Mouse (Mus musculus) embryo, embryonic 10 days (tissue): Measurements from ENCODE around the gene Pbxip1.

Source experiments
- DNase-seq: peaks from one replicate; pipeline ENCODE4 v3.0.0-alpha.2; 2015; ENCODE audit warnings: low spot score

Pbxip1 gene

DNA sequence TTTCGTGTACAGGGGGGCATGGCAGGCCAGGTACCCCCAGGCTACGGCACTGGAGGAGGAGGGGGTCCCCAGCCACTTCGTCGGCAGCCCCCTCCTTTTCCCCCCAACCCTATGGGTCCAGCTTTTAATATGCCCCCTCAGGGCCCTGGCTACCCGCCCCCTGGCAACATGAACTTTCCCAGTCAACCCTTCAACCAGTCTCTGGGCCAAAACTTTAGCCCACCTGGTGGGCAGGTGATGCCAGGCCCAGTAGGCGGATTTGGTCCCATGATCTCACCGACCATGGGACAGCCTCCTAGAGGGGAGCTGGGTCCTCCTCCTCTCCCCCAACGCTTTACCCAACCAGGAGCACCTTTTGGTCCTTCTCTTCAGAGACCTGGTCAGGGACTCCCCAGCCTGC lies 3.9 kb upstream of the Pbxip1 start:
- no peak for DNase-seq

DNA sequence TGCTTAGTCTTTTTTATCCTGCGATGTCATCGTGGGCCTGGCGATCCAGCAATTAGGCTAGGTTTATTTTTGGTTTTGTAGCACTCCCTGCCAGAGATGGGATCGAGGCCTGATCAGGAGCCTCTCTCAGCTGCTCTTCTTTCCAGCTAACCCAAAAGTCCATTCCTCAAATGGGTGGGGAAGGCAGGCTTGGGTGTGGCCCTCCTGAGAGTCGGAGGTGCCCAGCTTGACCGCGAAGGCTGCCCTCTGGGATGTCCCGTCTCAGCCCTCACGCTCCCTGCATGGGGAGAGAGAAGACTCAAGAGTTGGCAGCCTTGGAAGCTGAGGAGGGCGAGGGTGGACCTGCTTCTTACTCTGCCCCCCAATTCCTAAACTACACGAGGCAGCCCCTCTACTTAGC lies 2.0 kb upstream of the Pbxip1 start:
- DNase-seq = no peak

DNA sequence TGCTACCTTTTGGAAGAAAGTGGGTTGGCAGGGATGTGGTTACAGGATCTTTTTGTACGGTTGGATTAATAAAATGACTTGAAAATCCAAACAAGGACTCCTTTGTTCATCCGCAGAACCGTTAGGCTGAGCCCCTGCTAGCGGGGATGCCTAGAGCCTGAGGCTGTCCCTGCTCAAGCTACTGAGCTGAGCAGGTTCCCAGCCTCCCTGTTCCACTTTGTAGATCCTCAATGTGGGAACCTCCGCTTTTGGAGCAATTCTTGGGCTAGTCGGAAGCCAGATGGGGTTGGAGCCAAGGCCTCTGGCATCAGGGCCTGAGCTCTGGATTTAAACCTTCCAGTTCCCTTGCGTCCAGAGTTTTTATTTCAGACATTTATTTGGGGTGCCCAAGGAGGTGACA lies 1.5 kb upstream of the Pbxip1 start:
- DNase-seq = no peak

DNA sequence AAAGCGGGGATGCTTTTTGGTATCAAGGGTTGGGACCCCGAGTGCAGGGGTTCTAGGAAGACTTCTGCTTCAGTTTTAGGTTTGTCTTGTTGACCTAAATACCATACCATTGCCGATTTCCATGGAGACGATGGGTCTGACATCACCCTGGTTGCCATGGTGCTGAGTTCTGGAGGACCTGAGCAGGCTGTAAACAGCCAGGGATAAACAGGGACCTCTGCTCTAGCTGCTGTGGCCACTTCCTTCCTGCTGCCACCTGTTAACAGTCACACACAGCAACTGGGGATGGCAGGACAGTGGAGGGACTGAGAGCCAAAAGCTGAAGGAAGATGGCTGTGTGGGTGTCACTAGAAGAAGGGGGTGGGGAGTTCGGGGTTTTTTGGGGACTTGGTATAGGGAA lies 763 bp downstream of the Pbxip1 start:
- DNase-seq = peak; percentile 69

DNA sequence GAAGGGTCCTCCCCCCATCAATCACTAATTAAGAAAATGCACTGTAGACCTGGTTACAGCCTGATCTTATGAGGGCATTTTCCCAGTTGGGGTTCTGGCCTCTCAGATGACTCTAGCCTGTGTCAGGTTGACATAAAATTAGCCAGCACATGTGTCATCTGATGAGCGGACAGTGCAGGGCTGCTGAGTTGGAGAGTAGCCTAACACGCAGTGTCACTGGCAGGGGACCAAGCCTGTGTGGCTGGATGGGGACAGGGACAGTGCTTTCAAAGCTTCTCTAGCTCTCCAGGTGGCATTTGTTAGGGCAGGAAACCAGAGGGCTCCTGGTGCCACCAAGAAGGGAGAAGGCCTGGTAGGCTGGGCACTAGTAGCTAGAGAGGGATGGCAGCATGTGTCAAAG lies 4.2 kb downstream of the Pbxip1 start:
- no peak for DNase-seq

DNA sequence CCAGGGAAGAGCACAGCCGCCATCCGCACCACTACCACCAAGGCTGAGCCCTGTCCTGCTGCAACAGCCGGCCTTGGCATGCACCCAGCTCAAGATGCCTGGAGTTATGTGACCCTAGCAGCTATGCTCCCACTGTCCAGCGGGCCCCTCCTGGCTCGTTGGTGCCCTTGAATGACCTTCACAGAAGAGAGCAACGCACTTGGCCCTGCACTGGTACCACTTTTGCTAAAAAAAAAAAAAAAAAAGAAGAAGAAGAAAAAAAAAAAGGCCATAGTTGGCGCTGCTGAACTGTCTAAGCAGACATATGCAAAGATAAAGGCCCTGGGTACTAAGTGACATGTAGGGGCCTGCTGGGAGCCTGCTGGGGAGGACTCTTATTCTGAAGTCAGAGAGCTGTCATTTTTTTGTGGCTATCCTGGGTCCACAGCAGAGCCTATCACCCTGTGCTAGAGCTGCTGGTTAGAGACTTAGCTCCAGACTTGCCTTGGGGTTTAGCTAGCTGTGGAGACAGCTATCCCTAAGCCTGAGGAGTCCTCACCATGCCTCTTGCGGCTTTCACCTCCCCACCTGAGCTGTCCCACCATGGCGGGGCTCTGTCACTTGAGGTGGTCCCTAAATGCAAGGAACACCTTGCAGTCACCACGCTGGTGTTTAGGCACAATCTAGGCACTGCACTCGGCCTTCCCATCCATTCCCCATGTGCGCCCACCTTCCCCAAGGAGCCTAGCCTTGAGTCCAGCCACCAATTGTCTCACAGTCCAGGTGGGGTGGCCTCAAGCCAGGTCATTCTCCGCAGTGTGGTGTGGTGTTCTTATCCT lies 12.4 kb downstream of the Pbxip1 start:
- DNase-seq = no peak

DNA sequence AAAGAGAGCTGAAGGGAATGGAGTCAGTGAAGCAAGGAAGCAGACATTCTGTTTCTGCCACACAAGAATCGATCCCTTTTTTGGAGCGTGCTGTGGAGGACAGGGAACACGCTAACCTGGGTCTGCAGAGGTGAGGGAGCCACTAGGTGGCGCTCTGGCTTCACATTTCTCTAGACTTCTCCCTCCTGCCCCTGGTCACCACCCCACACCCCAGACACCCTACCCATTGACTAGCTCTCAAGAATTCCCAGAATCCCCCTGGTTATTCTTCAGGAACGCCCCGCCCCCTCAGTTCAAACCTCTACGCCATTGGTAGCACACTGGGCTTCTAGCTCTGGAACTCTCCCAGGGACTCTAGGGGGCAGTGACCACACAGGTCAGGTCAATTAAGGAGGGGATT lies 13.0 kb downstream of the Pbxip1 start:
- peak; percentile 74 for DNase-seq

DNA sequence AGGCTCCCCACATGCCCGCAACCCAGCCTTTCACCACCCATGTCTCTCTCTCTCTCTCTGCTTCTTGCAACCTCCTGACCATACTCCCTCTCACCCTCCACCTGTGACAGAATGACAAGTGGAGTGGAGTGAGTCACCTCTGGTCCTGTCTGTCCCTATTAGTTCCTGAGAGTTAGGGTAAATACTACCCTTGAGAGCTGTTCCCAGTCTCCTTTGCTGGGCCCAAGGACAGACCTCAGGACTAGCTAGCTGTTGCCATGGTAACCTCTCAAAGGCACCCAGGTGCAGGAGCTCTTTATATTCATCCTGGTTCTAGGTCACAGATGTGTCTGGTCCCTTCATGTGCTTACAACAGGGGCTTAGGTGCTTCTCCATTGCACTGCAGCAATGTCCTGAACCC lies 15.4 kb downstream of the Pbxip1 start:
- no peak for DNase-seq

DNA sequence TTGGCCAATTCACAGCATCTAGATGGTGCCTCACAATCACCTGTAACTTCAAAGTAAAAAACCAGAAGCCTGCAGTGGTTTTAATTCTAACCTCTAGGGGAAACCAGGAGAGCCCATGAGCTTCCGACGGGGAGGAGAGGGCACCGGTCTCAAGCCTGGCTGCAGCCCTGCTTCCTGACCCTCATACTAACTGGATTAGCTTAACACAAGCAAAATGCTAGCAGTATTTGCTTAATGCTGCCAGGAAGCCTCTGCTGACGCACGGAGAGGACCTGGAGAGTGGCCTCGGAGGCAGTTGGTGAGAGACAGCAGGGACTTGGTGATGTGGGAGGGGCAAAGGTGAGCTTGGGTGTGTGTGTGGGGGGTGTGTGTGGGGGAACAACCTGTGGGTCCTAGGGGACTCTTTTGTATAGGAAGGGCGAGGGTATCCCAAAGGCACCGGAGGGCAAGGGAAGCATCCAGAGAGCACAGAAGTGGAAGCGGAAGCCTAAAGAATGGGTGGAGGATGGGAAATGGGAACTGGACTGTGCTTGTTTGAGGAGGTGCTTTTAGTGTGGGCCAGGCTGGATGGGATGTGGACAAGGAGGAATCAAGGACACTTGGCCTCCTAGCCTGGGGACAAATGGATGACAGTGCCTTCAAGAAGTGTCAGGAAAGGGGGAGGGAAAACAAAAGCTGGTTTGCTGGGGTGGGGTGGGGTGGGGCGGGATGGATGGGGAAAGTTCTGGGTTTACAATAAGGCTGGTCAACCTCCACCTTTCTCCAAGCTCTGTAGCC lies 18.1 kb downstream of the Pbxip1 start, which contains the start of gene Pmvk:
Gene Pmvk, plus strand, starts transcription at position 141 of the 777 bp plus-strand sequence.
- DNase-seq = no peak

DNA sequence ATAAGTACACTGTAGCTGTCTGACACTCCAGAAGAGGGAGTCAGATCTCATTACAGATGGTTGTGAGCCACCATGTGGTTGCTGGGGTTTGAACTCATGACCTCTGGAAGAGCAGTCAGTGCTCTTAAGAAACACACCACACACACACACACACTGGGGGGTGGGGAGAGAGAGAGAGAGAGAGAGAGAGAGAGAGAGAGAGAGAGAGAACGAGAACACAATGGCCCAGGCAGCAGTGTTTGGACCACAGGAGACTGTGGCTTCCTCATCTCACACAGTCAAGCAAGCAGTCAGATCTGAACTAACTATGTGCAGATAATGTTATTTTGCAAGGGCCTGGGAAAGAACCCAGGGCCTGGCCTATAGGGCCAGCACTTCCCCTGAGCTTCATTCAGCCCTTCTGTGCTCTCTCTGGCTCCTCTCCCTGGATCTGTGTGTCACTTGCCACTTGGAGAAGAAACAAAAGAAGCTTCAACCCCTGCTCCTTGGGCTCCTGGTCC lies 19.3 kb downstream of the Pbxip1 start:
- no peak for DNase-seq

DNA sequence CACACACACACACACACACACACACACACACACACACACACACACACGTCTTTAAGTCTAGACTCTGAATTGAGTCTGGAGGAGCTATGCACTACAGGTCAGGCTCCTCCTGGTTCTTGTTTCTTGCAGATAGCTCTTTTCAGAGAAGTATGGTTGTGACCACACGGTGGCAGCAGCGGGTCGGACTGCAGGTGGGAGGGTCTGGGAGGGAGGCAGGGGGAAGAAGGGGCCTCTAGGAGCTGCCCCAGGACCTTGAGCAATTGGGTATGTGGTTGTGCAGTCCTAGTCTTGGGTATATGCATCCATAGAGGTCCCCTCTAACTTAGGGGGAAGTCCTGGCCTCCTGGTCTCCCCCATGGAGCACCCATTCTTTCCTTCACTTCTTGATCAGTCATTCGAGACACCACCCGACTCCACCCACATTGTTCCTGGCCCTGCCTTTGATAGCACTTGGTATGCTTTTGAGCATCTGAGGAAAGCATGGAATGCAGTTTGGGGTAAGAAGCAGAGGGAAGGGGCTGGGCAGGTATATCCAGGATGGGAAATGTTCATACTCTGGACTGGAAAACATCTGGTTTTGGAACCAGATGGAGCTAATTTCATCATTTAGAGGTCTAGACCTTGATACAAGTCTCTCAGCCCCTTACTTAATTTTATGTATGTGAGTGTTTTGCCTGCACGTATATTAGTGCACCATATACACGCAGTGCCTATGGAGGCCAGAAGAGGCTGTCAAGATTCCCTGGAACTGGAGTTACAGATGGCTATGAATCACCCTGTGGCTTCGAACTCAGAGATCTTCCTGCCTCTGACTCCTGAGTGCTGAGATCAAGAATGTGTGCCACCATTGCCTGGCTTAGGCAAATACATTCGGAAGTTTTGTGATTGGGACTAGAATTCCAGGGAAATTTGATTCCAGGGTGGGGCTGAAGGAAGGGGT lies 20.5 kb downstream of the Pbxip1 start:
- DNase-seq = peak; percentile 91

DNA sequence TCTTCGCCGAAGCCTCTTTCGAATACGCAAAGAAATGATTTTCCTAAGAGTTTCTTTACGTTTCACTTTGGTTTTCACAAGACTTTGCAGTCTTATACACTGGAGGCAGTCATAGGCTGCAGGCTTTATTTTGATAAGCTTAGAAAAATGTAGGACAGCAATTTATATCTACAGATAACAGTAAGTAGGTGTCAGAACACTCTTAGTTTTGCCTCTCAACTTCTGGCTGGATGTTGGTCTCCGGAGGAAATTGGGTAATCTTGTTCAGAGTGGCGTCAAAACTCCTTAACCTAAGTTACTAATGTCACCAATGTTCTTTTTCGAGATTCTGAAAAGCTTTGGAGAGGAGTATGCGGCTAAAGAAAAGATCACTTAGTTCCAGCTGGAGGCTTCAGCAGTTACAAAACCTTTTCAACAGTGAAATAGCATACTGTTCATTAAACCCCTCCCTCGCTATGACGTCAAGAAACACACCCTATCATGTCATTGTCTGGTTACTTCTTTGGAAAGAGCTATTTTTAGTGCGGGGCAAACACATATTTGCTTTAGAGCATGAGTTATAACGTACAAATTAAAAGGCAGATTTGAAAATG lies 22.0 kb downstream of the Pbxip1 start:
- no peak for DNase-seq

DNA sequence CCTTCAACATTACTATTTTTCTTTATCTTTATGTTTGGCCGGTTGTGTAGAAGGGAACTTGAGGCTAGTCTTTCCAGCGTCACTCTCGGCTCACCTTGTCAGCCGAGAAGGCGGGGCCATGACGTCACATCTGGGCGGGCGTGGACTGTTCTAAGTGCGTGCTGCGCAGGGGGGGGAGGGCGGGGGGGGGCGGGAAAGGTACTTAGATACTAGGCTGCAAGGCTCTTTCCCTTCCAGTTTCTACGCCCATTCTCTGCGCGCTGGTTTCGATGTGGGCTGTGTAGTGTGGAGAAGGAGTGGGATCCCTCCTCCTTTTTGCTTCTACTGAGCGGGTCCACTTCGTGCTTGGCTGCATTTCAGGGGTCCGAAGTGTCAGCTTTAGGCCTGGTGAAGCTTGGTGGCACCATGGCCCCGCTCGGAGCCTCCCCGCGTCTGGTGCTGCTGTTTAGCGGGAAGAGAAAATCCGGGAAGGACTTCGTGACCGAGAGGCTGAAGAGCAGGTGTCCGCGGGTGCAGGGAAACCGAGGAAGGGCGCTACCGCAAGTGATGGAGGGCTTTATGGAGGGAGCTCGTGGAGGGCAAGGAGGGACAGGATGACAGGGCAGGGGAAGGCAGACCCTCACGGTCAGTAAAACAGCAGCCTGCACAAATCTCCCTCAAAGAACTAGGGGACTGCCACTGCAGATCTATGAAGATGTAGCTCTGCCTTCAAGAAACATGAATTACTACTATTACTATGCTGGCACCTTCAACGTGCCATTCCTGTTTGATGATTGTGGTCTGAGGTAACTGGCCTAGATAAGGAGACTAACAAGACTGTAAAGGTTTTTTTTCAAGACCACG lies 22.7 kb downstream of the Pbxip1 start:
- peak; percentile 97 for DNase-seq

DNA sequence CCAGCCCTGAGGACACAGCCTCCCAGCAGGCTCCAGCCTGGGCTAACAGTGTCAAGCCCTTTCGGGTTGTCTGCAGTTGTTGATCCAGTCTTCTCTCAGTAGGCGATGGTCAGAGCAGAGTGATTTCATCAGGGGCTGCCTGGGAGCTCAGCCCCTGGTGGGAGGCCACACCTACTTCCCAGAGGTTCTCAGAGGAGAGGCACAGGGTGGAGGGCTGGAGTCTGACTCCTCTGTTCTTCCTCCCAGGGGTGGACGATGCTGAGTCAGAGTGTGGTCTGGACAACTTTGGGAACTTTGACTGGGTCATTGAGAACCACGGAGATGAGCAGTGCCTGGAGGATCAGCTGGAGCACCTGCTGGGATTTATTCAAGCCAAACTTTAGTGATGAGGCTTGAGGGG lies 31.8 kb downstream of the Pbxip1 start:
- no peak for DNase-seq

DNA sequence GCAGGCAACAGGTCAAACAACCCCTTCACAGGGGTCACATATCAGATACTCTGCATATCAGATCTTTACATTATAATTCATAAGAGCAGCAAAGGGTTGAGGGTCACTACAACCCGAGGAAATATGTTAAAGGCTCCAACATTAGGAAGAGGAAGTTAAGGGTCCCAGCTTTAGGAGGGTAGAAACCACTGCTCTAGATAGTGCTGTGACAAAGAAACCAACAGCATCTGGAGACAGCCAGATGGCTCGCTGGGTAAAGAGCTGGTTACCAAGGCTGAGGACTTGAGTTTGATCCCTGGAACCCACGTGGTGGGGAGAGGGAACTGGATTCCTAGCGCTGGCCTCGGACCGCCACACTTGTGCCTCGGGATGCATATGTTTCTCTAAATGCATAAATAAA lies 35.8 kb downstream of the Pbxip1 start:
- DNase-seq = no peak

DNA sequence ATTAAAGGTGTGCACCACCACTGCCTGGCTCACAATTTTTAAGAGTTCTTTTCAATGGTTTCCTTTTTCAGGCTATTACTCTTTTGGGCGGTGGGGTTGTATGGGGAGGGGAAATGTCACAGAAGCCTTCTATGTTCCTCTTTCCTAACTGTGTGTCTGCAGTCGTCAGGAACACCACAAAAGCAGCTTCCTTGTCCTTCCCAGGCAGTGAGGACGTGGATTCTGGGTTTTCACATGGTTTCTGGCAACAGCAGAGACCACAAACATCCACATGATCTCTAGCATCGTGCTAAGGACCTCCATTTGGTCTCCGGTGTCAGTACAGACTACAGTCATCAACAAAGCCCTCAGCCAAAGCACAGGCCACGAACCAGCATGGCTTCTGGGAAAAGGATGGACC lies 37.3 kb downstream of the Pbxip1 start:
- DNase-seq = no peak

DNA sequence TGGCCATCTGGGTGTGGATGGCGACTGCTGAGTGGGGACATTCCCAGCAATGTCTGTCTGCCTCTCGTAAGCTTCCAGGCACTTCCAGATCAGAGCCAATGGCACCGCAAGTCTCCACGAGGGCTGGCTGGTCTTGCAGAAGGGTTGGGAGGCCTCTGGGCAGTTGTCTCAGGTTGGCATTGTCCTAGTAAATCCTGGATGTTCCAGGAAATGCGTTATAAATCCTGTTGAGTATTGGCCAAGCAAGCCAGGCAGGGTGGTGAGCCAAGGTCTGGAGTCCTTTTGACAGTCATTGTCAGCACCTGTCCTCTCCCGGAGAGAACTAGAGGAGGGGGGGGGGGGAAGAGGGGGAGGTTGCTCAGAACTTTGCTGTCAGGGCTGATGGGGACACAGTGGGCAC lies 42.5 kb downstream of the Pbxip1 start:
- no peak for DNase-seq

DNA sequence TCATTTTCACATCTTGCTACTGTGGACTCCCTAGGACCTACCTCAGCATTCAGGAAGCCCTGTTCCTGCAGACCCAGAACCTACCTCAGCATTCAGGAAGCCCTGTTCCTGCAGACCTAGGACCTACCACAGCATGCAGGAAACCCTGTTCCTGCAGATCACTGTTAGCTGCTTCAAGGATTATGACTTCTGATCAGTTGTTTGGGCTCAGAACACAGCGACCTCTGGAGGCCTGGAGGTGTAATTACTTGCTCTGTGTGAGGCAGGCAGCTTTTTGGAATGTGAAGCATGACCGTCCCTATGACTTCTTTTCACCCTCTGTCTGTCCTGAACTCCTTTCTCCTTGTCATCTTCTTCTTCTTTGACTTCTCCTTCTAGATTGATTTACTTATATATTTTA lies 45.0 kb downstream of the Pbxip1 start:
- peak; percentile 47 for DNase-seq

DNA sequence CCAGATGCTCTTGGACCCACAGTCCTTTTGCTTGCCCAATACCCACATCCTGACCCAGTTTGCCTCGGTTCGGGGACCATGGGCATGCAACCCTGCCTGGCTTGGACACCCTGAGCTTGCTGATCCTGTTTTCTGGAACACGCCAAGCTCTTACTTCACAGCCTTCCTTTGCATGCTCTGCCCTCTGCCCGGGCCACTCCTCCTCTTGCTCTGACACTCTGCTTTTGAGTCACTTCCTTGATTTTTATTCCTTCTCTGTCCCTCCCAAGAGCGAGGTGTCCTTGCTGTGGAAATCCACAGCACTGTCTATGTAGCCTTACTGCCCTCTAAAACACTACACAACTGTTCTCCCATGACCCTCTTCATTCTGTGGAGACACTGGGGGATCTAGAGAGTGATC lies 45.7 kb downstream of the Pbxip1 start:
- no peak for DNase-seq

DNA sequence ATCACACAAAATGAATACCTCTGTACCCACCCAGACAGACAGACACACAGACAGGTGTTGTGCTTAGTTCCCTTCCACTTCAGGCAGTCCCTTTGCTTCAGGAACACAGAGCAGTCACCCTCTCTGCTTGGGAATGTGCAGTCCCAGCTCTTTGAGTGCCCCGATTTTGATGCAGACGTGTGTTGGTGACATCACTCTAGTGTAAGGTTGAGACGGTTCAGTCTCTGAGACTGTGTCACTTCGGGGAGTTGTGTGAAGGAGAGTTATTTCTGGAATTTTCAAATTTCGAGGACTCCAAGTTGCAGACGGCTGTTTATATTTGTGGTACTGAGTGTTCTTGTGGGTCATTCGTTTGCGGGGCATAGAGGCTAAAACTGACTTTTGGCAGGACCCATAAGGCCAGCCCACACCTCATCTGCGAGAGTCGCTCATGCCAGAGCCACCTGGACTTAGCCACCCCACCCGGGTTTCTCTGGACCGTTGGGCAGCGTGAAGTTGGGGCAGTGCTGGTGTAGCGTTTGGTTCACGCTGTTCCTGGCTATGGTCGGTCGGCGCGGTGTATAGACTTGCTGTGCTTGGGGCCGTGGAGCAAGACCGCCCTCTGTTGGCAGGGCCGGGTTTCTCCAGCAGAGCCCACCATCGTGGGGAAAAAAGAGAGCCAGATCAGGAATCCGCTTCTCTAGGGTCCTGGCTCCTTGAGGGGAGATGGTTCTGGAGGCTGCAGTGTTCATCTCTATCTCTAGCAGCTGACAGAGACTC lies 48.4 kb downstream of the Pbxip1 start:
- peak; percentile 88 for DNase-seq
